Mouse (Mus musculus): ENCODE measurements around the gene Cntnap2. TPM values are rescaled to one million over a fixed set of nuclear protein-coding genes. Genes with fewer than 3 reads are reported as not detected.

Cntnap2 gene
- total and polyA plus RNA-seq, 3 experiments, result 0.30 to 0.79 (median 0.44) TPM

DNA sequence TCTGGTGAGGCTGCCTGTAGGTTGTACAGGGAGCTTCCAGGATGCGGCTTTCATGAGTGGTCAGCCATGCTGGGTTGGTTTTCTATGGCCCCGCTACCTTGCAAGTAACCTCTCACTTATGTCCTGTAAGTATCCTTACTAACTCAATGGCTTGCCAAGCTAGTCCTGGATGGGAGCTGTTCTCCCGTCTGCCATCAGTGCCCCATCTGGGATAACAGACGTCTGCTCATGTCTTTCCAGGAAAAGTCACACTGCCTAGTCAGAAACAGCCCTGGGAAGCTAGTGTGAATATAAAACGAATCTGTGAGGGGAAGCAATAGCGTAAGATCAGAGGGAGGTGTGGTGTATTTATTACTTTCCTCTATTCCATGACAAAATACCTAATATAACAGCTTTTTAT is 2172.4 kb downstream of the Cntnap2 start:
- dilution Hi-C loops (cut with MboI; ENCODE audit: extremely low pct_ligation_motif_present, extremely low pct_unique_long_range_greater_than_20kb, low sequenced_read_pairs) (no loop called here), in situ Hi-C loops (cut with MboI; ENCODE audit: low pct_ligation_motif_present, low pct_unique_long_range_greater_than_20kb, low sequenced_read_pairs) (no loop called here)
- TF ChIP-seq MAFK (IDR thresholded peaks at IDR 0.05; ENCODE audit: insufficient replicate concordance, low read length), result no peak
- TF ChIP-seq MEF2A (IDR thresholded peaks at IDR 0.05; ENCODE audit: borderline replicate concordance, low read depth, low read length), result no peak
- no peak for TF ChIP-seq ELF1 (IDR thresholded peaks at IDR 0.05; ENCODE audit: low read depth, low read length)
- no peak for TF ChIP-seq TCF12 (IDR thresholded peaks at IDR 0.05; ENCODE audit: low read depth, low read length)
- no peak for TF ChIP-seq E2F4 (IDR thresholded peaks at IDR 0.05; ENCODE audit: insufficient replicate concordance, low read depth, low read length)
- TF ChIP-seq MXI1 (IDR thresholded peaks at IDR 0.05; ENCODE audit: low read depth, low read length), result no peak
- no peak for TF ChIP-seq IRF4 (IDR thresholded peaks at IDR 0.05; ENCODE audit: low read depth, low read length)
- TF ChIP-seq BHLHE40 (IDR thresholded peaks at IDR 0.05; ENCODE audit: low read depth, low read length), result no peak
- no peak for TF ChIP-seq NRF1 (IDR thresholded peaks at IDR 0.05; ENCODE audit: low read depth, low read length)
- no peak for TF ChIP-seq TBP (conservative IDR thresholded peaks at IDR 0.05; ENCODE audit: low read depth, low read length)
- Histone ChIP-seq H3K9ac (ENCODE audit: insufficient read depth, low read depth) (no peak overlapping the region), H3K4me2 (ENCODE audit: insufficient read depth, low read depth, poor library complexity, severe bottlenecking) (no peak overlapping the region), H3K79me2 (replicated peaks; ENCODE audit: control insufficient read depth, extremely low read depth, insufficient read depth, poor library complexity, severe bottlenecking) (no peaks in the 10 kb centered on the region), H3K9me3 (replicated peaks; ENCODE audit: low read length) (no peaks in the 10 kb centered on the region), H3K27me3 (replicated peaks) (no peaks in the 10 kb centered on the region), H3K4me1 (ENCODE audit: control insufficient read depth in 1 of 2, insufficient read depth in 2 of 2) (peaks cover 5 to 8% of the 10 kb centered on the region in 2 experiments), H3K27ac (ENCODE audit: insufficient read depth, low read depth) (no peak overlapping the region), H3K4me3 (replicated peaks in 1 of 3; ENCODE audit: low read depth in 2 of 3, low read length in 2 of 3, poor library complexity in 1 of 3) (no peak overlapping the region), H3K36me3 (replicated peaks in 1 of 2; ENCODE audit: control insufficient read depth in 1 of 2, insufficient read depth in 1 of 2, low read length in 1 of 2) (no peaks in the 10 kb centered on the region)
- no peak for DNase-seq (ENCODE audit: extremely low read depth)

DNA sequence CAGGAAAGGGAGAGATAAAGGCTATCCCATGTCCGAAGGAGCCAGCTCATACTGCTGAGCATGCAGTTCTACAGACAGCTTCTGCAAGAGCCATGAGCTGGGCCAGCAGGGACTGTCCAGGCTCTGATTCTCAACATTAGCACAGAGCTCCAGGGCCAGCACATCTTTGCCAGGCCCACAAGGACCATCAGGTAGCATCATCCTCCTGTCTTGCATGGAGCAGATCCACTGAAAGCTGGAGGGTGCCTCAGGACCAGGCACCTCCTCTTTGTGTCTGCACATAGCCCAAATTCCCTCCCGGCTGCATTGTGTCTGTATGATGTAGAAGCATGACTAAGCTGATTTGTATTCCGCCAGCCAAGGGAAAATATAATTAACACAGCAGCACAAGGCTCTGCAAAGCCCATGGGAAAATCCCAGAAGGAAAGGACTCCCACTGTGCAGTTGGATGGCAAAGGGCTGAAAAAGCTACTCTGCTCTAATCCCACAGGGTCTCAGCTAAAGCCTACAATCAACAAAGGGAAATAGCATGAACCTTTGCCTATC is 2180.3 kb downstream of the Cntnap2 start:
- Histone ChIP-seq H3K9me3 (replicated peaks; ENCODE audit: low read length) (no peaks in the 10 kb centered on the region), H3K27ac (ENCODE audit: insufficient read depth, low read depth) (no peak overlapping the region), H3K36me3 (replicated peaks in 1 of 2; ENCODE audit: control insufficient read depth in 1 of 2, insufficient read depth in 1 of 2, low read length in 1 of 2) (no peaks in the 10 kb centered on the region), H3K9ac (ENCODE audit: insufficient read depth, low read depth) (no peak overlapping the region), H3K4me3 (replicated peaks in 1 of 3; ENCODE audit: low read depth in 2 of 3, low read length in 2 of 3, poor library complexity in 1 of 3) (no peak overlapping the region), H3K4me1 (ENCODE audit: control insufficient read depth in 1 of 2, insufficient read depth in 2 of 2) (peaks cover 0 to 9% of the 10 kb centered on the region in 2 experiments; a peak in 2 of 4 replicates), H3K27me3 (replicated peaks) (no peaks in the 10 kb centered on the region), H3K79me2 (replicated peaks; ENCODE audit: control insufficient read depth, extremely low read depth, insufficient read depth, poor library complexity, severe bottlenecking) (no peaks in the 10 kb centered on the region), H3K4me2 (ENCODE audit: insufficient read depth, low read depth, poor library complexity, severe bottlenecking) (no peak overlapping the region)
- DNase-seq (ENCODE audit: extremely low read depth), result no peak
- TF ChIP-seq MXI1 (IDR thresholded peaks at IDR 0.05; ENCODE audit: low read depth, low read length), result no peak
- no peak for TF ChIP-seq RCOR1 (conservative IDR thresholded peaks at IDR 0.05; ENCODE audit: low read depth, low read length)
- TF ChIP-seq ETS1 (conservative IDR thresholded peaks at IDR 0.05; ENCODE audit: low read depth, low read length), result no peak
- no peak for TF ChIP-seq E2F4 (IDR thresholded peaks at IDR 0.05; ENCODE audit: insufficient replicate concordance, low read depth, low read length)
- TF ChIP-seq TCF12 (IDR thresholded peaks at IDR 0.05; ENCODE audit: low read depth, low read length), result no peak
- no peak for TF ChIP-seq SIN3A (IDR thresholded peaks at IDR 0.05; ENCODE audit: low read length)
- no peak for TF ChIP-seq POLR2AphosphoS2 (IDR thresholded peaks at IDR 0.05; ENCODE audit: low read depth, low read length)
- no peak for TF ChIP-seq RAD21 (IDR thresholded peaks at IDR 0.05; ENCODE audit: low read depth, low read length)
- no peak for TF ChIP-seq BHLHE40 (IDR thresholded peaks at IDR 0.05; ENCODE audit: low read depth, low read length)
- no peak for TF ChIP-seq HCFC1 (IDR thresholded peaks at IDR 0.05; ENCODE audit: low read depth, low read length)
- TF ChIP-seq ZKSCAN1 (IDR thresholded peaks at IDR 0.05; ENCODE audit: borderline replicate concordance, low read depth, low read length), result no peak
- dilution Hi-C loops (cut with MboI; ENCODE audit: extremely low pct_ligation_motif_present, extremely low pct_unique_long_range_greater_than_20kb, low sequenced_read_pairs), result no loop called here
- in situ Hi-C loops (cut with MboI; ENCODE audit: low pct_ligation_motif_present, low pct_unique_long_range_greater_than_20kb, low sequenced_read_pairs), result no loop called here
